Mouse (Mus musculus) induced T-regulatory cell, adult 2 months (primary cell): ENCODE results near the gene Opcml.

Source experiments
- DNase-seq: peaks from one replicate; pipeline ENCODE4 v3.0.0-alpha.2; 2012; ENCODE audit warnings: low read depth

Gene Opcml

DNA sequence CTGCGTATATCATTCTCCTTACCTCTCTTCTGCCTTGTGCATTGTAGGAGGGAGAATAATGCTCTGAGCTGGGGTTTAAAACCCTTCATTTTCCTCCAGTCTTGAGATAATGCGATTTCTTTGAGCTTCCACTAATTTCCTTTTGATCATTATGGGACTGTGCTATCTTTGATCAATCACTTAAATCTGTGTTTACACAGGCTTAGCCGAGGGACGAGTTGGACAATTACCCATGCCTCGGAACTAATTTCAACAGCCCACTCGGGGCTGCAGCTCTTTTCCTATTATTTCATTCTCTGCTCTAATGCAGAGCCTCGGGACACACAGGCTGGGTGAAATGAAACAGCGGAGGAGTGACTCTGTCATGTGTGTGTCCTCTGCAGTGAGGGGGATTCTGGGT, 220.9 kb downstream of the Opcml start:
- no peak for DNase-seq

DNA sequence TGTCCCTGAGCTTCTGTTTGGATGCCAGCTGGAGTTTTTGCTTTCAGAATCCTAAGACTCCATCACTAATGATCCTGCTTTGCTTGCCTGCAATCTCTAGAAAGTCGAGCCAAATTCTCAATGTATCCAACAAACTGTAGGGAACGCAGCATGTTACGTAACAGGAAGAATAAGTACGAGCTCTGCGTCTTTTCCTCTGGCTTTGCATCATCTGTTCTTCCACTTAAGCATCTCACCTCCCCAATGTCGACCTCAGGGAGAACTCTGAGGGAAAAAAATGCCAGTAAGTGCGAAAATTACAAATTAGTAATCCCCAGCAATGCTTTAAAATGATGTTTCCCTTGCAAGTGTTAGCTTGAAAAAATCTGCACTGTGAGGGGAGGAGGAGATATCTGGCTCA, 222.1 kb downstream of the Opcml start:
- no peak for DNase-seq

DNA sequence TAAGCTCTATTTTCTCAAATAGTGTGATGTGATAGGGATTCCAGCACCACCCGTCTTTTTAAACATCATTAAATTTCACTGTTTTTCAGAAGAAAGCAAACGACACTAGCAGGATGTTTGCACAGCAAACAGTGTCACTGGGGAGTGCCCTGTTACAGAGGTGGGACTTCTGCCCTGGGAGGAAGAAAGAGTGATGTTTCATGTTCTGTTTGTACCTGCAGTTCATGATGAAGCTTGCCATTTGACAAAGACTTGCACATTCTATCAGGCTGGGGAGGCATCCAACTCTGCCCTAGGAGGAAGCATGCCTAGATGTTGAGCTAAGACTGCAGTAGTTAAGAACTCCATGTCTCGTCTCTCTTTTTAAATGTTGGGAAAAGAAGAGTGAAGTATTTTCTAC, 222.6 kb downstream of the Opcml start:
- DNase-seq: no peak

DNA sequence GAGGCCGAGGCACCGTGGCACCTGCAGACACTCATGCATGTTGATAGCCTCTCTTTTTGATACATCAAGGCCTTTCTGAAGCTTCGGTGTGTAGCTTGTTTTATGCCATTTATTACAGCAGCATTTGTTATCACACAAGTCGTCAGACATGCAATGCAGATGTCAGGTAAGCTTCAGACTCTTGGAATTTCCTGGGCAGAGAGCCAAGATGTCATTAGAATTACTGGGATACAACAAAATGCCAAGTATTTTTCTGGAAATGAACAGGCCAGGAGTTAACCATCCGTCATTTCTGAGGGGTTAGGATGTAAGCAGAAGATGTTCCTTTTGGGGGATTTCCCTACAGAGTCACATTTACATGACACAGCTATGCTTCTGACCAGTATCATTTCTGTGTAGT, 237.6 kb downstream of the Opcml start:
- DNase-seq: no peak

DNA sequence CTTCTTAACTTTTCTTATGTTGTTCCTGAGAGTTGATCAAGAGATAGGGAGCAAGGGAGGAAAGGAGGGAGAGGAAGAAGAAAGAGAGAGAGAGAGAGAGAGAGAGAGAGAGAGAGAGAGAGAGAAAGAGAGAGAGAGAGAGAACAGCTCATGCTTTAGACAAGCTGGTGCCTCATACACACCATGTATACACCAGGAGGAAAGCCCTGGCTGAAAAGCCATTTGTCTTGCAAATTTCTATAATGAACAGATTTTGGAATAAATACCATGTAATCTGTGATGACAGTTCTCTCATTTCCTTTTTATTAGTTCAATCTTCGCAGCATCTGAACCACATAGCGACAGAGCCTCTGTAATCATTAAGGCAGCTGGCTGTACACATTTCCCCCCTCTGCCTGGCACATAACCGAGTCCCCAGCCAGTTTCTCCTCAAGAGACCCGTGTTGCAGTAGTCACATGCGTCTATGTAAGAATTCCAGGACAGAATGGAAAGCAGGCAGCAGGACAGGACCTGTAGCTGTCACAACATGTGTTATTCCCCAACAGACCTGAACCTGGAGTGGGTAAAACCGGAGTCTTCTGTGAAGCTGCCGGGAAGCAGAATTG, 238.3 kb downstream of the Opcml start:
- DNase-seq: no peak

DNA sequence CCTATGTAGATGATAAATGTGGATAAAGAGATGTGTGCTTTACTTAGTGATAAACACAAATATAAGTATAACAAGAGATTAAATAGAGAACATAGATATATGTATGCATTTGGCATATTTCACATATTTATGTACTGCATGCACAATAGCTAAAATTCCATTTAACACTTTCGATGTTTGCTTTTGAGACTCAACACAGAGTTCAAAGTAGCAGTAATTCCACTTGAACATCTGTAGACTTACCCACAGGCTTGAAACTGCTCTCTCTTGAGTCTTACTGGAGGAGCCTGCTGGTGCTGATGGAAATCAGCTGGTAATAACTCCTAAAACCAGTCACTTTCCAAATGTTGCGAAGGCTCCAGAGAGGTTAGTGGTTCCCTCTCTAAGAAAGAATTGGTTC, 258.6 kb downstream of the Opcml start:
- no peak for DNase-seq

DNA sequence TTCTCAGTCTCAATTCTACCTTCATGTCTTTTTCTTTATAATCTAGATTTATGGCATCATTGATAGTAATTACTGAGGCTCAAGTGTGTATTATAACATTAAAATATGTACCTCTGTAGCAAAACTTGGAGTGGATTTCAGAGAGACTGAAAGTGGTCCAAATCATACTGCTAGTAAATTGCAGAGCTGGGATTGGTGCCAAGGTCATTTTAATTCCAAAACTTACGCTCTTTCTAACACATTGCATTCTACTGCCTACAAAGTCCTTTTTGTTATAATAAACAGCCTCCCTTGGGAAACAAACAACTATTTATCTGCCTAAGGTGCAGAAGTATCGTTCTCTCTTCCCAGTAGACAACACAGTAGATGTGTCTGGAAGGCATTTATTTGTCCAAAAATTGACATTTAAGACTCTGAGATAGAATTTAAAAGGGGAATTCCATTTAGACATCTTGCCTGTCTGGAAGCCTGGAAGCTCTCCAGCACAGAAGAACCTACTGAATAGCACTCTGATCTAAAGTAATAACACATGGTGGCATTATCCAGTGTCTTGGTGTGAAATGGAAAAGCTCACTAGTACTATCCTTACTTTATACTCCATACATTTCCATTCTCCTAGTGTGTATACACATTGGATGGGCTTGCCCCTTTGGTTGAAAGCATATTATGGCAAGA, 266.7 kb downstream of the Opcml start:
- no peak for DNase-seq

DNA sequence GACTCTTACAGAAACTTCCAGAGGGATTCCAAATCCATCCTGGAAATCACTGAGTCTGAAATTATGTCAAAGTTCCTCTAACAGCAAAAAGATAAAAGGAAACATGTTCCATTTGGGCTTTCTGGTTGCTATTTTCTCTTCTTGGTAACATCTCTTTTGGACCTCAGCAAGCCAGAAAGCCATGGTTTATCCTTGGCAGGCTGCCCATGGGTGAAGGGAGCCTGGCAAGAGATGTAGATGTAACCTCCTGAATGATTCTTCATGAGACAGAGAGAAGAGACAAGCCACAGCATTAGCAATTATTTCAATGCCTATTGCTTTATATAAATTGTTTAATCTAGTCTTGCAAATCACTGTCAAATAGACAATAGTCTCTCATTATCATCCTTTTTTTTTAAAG, 274.6 kb downstream of the Opcml start:
- no peak for DNase-seq

DNA sequence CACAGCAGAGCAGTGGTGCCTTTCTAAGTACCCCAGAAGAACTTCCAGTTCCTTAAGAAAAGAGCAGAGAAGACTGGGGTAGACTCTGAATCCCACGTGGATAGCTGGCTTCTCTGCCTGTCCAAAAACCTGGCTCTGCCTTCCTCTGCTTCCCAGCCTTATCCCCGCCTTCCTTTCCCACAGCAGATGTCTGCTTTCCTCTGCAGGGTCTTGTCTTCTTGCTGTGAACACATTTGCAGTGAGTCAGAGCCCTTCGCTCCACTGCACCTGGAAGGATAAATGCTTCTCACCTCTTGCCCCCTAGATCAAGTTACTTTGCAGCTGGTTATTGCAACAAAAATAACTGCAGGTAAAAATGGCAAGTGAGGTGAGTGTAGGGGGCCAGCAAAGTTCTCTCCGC, 290.1 kb downstream of the Opcml start:
- no peak for DNase-seq

DNA sequence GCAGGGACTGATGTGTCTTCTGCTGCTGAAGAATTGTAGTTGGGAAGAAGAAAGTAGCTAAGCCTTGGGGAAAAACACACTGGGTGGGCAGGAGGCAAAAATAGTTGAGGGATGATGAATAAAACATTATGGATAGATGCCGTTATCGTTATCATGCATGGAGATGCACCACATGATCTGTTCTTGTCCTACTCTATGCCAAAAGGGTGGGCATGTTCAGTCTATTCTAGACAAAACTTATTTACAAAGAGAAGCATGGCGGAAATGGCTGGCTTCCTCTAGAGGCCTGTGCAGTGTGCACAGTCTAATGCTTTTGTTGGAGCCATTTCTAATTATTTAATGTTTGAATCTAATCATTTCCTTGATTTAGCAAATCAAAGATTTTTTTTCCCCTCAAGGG, 293.2 kb downstream of the Opcml start:
- no peak for DNase-seq

DNA sequence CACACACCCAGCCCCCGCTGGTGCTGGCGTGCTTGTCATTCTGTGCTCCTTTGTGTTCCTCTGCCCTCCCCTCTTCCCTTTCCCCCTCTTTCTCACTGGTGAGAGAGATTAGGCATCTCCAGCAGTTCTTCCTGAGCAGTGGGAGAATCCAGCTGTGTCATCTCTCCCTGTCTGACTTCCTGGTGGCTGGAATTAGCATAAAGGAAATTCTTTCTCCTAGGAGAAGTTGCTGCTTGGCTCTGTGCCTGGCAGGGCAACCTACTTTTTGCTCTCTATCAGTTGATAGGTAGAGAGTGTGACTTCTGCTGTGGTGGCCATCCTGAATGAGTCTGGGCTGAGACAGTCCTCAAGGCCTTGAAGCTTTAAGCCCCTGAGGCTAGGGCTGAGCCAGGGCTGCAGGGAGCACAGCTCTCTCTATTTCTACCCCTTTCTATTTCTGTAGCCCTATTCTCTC, 293.7 kb downstream of the Opcml start:
- no peak for DNase-seq

DNA sequence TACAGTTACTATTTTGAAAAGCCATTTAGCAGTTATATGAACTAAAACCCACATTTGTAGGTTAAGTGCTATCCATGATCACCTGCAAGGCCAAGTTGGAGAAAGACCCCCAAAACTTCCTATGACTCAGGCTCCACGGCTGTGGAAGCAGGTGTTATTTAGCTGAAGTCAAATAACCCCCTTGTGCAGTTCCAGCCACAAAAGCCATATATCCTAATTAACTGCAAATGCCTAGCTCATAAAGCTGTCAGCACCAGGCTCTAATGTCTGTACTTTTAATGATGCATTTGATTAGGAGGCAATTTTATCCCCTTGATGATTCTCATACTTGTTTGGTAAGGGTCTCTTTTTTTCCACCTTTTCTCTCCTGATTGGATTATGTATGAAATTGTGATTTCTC, 300.8 kb downstream of the Opcml start:
- no peak for DNase-seq

DNA sequence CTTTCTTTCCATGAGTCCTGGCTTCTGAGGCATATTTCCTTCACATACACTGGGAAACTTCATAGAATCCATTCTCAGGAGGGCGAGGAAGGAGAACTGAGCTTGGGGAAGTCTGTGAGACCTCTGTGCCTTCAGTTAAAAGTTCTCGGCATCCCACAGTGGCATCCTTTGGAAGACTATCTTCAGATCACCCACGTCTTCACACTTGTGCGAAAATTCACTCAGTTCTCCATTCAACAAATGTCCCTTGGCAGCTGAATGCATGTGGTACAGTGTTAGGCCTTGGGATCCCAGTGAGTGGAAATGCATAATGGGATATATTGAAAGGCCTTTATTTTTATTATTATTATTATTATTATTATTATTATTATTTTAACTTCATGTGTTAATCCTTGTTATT, 304.1 kb downstream of the Opcml start:
- no peak for DNase-seq

DNA sequence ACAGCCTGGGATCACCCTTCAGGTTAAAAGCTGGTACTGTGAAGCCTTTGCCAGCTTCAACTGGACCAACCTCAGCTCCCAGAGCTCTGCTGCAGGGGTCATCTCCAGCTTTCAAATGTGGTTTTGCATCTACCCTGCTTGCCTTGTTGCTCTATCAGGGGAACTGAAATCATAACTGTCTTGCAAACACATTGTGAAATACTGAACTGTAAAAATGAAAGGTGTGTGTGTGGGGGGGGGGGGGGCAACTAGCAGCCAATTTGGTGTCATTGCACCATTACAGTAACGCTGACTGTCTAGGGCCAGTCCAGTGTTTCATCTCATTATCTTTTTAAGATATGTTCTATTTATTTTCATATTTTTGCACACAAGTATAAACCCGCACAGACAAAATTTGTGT, 305.6 kb downstream of the Opcml start:
- no peak for DNase-seq

DNA sequence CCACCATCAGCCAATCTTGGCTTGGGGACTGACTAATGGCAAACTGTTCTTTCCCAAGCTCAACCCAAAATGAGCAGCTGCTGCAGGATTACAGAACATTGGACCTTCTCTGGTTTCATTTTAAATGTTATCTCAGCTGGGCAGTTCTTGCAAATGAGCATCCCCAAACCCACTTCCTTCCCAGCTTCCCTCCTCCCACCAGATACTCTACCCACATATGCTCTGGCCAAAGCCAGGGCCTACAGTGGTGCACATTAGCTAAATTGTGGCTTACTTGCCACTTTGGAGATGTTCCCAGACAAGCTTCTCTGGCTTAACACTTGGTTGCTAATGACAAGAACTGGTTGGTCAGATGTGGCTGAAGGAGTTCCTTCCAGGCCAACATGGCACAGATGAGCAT, 311.4 kb downstream of the Opcml start:
- DNase-seq: no peak

DNA sequence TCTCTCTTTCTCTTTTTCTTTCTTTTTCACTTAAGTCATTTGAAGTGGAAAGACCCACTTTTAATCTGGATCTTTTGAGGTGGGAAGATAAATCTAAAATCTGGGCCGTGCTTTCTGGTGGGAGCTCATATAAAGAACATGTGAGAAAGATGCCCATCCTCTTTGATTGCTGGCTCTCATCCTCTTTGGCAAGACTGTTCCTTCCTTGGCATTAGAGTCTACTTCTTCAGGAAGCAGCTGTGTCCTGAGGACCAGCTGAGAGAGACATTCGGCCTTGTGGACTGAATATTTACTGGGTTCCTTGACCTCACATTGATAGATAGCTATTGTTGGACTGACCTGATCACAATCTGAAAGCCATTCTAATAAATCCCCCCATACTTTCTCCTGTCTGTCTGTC, 331.3 kb downstream of the Opcml start:
- DNase-seq: no peak

DNA sequence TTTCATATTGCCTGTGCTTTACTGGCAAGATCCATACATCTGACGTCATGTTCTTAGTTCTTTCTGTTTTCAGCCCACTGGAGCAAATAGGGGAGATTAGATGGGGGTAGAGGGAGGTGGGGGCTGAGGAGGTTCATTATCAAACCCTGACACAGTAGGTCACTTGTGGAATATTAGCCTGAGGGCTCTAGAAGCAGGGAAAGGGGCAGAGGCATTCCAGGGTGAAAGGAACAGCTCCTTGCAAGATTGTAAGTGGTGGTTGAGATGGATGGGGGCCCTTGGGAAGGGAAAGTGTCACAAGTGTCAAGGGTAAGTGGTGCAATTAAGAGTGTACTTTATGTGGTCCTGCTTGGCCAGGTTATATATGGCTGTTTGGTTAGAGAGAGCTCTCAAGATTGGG, 338.2 kb downstream of the Opcml start:
- DNase-seq: no peak

DNA sequence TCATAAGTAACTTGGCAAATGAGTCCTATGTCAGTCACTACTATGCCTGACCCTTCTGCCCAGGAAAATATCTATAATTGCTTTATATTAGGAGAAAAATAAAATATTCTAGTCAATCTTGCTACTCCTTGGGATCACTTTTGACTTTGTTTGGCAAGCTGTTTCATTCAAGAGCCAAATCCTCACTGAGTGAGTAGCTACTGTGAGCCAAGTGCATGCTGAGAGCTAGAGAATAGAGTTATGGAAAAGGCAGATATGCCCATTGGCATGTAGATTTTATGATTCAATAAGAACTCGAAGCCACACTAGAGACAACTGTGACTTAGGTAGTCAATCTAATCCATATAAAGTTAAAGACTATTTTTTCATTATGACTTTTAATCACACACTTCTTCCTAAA, 340.9 kb downstream of the Opcml start:
- DNase-seq: no peak

DNA sequence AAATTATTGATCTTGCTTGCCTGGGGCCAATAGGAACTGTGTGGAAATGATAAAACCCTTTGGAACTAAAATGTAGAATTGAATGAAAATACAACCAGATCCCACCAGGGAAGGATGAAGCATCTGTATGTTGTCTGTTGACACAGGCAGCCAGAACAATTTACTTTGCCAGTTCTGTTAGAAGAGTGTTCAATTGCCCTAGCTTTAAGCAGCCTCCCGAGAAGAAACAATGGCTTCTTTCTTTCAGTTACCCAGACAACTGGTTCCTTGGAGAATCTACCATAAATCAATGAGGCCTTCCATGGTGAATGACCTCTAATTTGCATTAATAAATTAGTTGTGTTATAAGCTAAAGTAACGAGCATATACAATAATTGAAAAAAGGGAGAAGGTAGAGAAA, 346.0 kb downstream of the Opcml start:
- DNase-seq: no peak

DNA sequence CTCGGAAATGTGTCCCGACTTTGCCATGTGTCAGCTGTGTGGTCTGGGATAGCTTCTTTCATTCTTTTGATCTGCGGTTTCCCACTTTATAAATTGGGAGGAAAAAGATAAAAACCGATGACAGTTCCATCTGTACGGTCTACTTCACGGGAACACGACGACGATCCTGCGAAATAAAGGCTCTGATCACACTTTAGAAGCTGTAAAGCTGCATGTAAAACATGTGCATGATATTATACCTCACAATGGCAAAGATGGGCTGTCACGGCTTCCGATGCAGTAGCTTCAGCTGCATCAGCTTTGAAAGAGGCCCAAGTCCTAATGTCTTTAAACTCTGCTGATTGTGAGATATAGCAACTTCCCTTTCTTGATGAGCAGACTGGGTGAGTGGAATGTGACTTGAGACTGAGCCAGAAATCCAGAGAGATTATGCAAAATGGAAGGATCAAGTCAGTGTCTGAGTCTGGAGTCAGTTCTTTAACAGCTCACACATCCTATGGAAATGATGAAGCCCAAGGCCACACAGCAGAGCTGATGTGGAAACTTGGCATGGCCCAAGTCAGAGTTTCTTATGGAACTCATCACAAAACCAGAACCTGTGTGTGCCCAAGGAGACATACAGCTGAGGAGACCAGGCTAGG, 349.5 kb downstream of the Opcml start:
- DNase-seq: no peak

DNA sequence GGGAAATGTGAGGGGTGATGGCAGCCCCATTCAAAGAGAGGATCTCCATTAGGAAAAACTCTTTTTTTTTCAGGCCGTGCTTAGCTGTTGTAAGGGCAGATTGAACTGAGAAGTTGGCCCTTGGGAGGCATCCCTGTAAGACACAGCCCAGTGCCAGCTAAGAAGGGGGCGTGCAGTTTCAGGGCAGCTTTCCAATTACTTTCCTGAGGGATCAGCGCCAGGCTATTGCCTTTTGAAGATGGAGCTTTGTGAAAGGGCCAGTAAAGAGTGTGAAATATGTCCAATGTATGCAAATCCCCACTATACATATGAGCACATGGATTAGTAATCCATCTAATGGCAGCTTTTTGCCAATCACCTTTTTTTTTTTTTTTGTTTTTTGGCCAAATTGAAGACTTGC, 358.9 kb downstream of the Opcml start:
- no peak for DNase-seq

DNA sequence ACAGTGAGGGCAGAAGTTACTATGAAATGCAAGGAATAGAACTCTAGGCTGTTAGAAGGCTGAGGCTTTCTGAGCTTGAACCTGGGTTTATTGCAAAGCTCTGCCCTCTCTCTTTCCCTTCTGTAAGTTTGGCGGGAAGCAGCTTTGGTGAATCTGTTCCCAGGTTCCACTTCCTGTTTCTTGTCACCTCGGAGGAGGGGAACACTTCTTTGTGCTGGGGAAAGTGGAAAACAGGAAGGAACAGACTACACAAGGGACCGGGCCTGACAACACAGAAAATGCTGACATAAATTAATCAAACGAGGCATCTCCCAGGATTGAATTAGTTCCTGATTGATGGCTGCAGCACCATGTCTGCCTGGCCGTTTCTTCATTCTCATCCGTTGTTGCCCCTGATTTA, 363.2 kb downstream of the Opcml start:
- no peak for DNase-seq

DNA sequence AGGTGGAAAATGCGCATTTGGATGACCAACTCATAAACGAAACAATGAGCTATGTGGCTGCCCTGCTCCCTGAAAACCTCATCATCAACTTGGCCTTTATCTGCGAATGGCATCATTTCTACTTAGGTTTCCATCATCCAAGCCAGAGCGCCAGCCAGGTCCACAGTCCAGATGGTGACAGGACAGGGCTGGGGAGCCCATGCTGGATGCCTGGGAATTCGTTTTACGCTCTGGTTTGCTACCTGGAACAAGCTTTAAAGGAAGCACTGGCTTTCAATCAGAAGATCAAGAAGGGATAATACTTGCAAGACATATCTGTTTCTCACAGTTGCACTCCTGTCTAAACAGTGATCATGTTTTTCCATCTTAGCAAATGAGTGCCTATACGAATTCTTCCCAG, 366.5 kb downstream of the Opcml start:
- no peak for DNase-seq

DNA sequence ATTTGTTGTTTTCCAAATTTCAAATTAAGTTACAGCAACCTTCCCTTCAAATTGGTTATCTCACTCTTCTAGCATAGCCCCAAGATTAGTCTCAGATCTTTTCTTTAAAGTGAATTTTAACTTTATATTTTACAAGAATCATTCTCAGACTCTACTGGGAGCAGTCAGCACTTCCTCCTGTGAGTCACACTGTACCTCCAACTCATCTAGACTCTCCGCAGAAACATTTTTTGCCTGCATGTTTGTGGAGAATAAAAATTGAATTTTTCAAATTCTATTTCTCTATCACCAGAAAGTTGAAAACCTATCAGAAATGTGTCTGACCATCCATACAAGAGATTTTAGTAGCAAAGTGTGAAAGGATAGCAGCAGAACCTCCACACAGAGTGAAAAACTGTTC, 370.4 kb downstream of the Opcml start:
- DNase-seq: no peak
